Mouse (Mus musculus) midbrain, embryonic 11.5 days (tissue): Measurements from ENCODE around the gene Rasgrf1. TPM values are rescaled to one million over a fixed set of nuclear protein-coding genes. Genes with fewer than 3 reads are reported as not detected.

ENCODE experiments used
- ATAC-seq: fragments of 200-750 bp; cut with Nextera tagmentation; 2 replicates; pipeline ENCODE4 v1.8.0; 2017; ENCODE audit warnings: moderate TSS enrichment, moderate library complexity; ENCODE audit not compliant: low FRiP score
- DNase-seq: peaks from one replicate; pipeline ENCODE4 v3.0.0; 2015; ENCODE audit warnings: low spot score; ENCODE audit errors: missing footprints
- H3K27ac ChIP-seq: fragments of 300-500 bp; sonication (generic); 2 replicates; pipeline ENCODE4 v1.5.1; 2014; ENCODE audit warnings: low read depth, low read length
- H3K27me3 ChIP-seq: fragments of 300-500 bp; sonication (generic); 2 replicates; pipeline ENCODE4 v1.6.1; 2014; ENCODE audit warnings: mild to moderate bottlenecking, low read length, moderate library complexity, mixed read lengths; ENCODE audit not compliant: control insufficient read depth, insufficient read depth
- H3K36me3 ChIP-seq: fragments of 300-500 bp; sonication (generic); 2 replicates; pipeline ENCODE4 v1.6.1; 2014; ENCODE audit warnings: mild to moderate bottlenecking, low read length, moderate library complexity, mixed read lengths; ENCODE audit not compliant: control insufficient read depth, insufficient read depth
- H3K4me1 ChIP-seq: fragments of 300-500 bp; sonication (generic); 2 replicates; pipeline ENCODE4 v1.6.1; 2014; ENCODE audit warnings: low read length; ENCODE audit not compliant: control insufficient read depth, insufficient read depth
- H3K4me2 ChIP-seq: fragments of 300-500 bp; sonication (generic); 2 replicates; pipeline ENCODE4 v1.6.1; 2014; ENCODE audit warnings: mild to moderate bottlenecking, moderate library complexity
- H3K4me3 ChIP-seq: fragments of 300-500 bp; sonication (generic); 2 replicates; pipeline ENCODE4 v1.5.1; 2014; ENCODE audit warnings: low read depth, low read length
- H3K9ac ChIP-seq: fragments of 300-500 bp; sonication (generic); 2 replicates; pipeline ENCODE4 v1.6.1; 2014; ENCODE audit warnings: low read length
- H3K9me3 ChIP-seq: fragments of 300-500 bp; sonication (generic); 2 replicates; pipeline ENCODE4 v1.6.1; 2016; ENCODE audit warnings: low read length; ENCODE audit not compliant: control insufficient read depth
- whole genome bisulfite sequencing: fragments of 180-500 bp; shearing (Covaris S2); extraction: QIAGEN DNeasy Blood & Tissue Kit; methylation state at CpG from one replicate; pipeline ENCODE4 v1.1.7; 2014; 5-methylcytosine and 5-hydroxymethylcytosine counted together
- polyA plus RNA-seq: library from polyadenylated mRNA; unstranded; fragments of >200 nt; fragmentation: Nextera tagmentation; extraction: Ambion mirVana; gene quantifications from 2 replicates; pipeline ENCODE4 v1.2.1, GENCODE M21; 2014

The Rasgrf1 gene
- polyA plus RNA-seq, 1 experiment from 2014 or later = 0.18 TPM

GRCm38 (mm10) chr9:89913135-89913534 is 3.4 kb downstream of the Rasgrf1 start:
- ATAC-seq (no peak), DNase-seq (no peak)
- Histone ChIP-seq H3K36me3 (no peaks in the 10 kb centered on the region), H3K4me1 (peaks cover 11% of the 10 kb centered on the region), H3K9ac (no peak overlapping the region), H3K27me3 (peaks cover 49% of the 10 kb centered on the region), H3K4me3 (no peak overlapping the region), H3K9me3 (no peaks in the 10 kb centered on the region), H3K4me2 (no peak overlapping the region), H3K27ac (no peak overlapping the region)
- WGBS = 75% methylated on average over 4 of the region's 4 CpGs

- Histone ChIP-seq H3K4me1 (no peaks in the 10 kb centered on the region), H3K9ac (no peak overlapping the region), H3K36me3 (no peaks in the 10 kb centered on the region), H3K4me2 (no peak overlapping the region), H3K27me3 (peaks cover 16% of the 10 kb centered on the region), H3K9me3 (no peaks in the 10 kb centered on the region), H3K4me3 (no peak overlapping the region), H3K27ac (no peak overlapping the region)
- no peak for DNase-seq
- no peak for ATAC-seq
- 91% methylated on average over 7 of the region's 7 CpGs for WGBS
Observed at GRCm38 (mm10) chr9:89916471-89916870, 6.8 kb downstream of the Rasgrf1 start.

- no peak for ATAC-seq
- Histone ChIP-seq H3K9me3 (no peaks in the 10 kb centered on the region), H3K27me3 (peaks cover 6% of the 10 kb centered on the region), H3K36me3 (no peaks in the 10 kb centered on the region), H3K4me2 (no peak overlapping the region), H3K4me1 (no peaks in the 10 kb centered on the region), H3K27ac (no peak overlapping the region), H3K4me3 (no peak overlapping the region), H3K9ac (no peak overlapping the region)
- no peak for DNase-seq
- 88% methylated on average over 1 of the region's 1 CpGs for WGBS
Observed at GRCm38 (mm10) chr9:89917431-89917830, 7.7 kb downstream of the Rasgrf1 start.

GRCm38 (mm10) chr9:89918832-89919231 is 9.1 kb downstream of the Rasgrf1 start:
- DNase-seq = no peak
- Histone ChIP-seq H3K4me1 (no peaks in the 10 kb centered on the region), H3K9me3 (no peaks in the 10 kb centered on the region), H3K4me3 (no peak overlapping the region), H3K27ac (no peak overlapping the region), H3K27me3 (no peaks in the 10 kb centered on the region), H3K36me3 (no peaks in the 10 kb centered on the region), H3K9ac (no peak overlapping the region), H3K4me2 (no peak overlapping the region)
- 85% methylated on average over 5 of the region's 5 CpGs for WGBS
- ATAC-seq = no peak

GRCm38 (mm10) chr9:89921121-89921520 is 11.4 kb downstream of the Rasgrf1 start:
- Histone ChIP-seq H3K9ac (no peak overlapping the region), H3K9me3 (no peaks in the 10 kb centered on the region), H3K4me1 (no peaks in the 10 kb centered on the region), H3K4me3 (no peak overlapping the region), H3K27me3 (no peaks in the 10 kb centered on the region), H3K27ac (no peak overlapping the region), H3K36me3 (no peaks in the 10 kb centered on the region), H3K4me2 (no peak overlapping the region)
- ATAC-seq (no peak), DNase-seq (no peak)
- 80% methylated on average over 9 of the region's 9 CpGs for WGBS

- H3K27me3 ChIP-seq = no peaks in the 10 kb centered on the region
- no peak overlapping the region for H3K4me2 ChIP-seq
- H3K4me3 ChIP-seq = no peak overlapping the region
- DNase-seq = no peak
- H3K9ac ChIP-seq = no peak overlapping the region
- H3K9me3 ChIP-seq = no peaks in the 10 kb centered on the region; the same call in 1 of the 2 replicates
- H3K36me3 ChIP-seq = no peaks in the 10 kb centered on the region
- no peaks in the 10 kb centered on the region for H3K4me1 ChIP-seq
- H3K27ac ChIP-seq = no peak overlapping the region
- ATAC-seq = no peak
- WGBS = 92% methylated on average over 1 of the region's 1 CpGs
Observed at GRCm38 (mm10) chr9:89922666-89923065, 13.0 kb downstream of the Rasgrf1 start.

- WGBS = 96% methylated on average over 1 of the region's 1 CpGs
- no peaks in the 10 kb centered on the region for H3K4me1 ChIP-seq
- H3K27ac ChIP-seq = no peak overlapping the region
- no peaks in the 10 kb centered on the region for H3K27me3 ChIP-seq
- no peak overlapping the region for H3K4me3 ChIP-seq
- H3K4me2 ChIP-seq = no peak overlapping the region
- H3K36me3 ChIP-seq = no peaks in the 10 kb centered on the region
- no peaks in the 10 kb centered on the region; the same call in 1 of the 2 replicates for H3K9me3 ChIP-seq
- DNase-seq (no peak), ATAC-seq (no peak)
- no peak overlapping the region for H3K9ac ChIP-seq
Observed at GRCm38 (mm10) chr9:89924836-89925235, 15.1 kb downstream of the Rasgrf1 start.

- H3K9me3 ChIP-seq = no peaks in the 10 kb centered on the region; the same call in 1 of the 2 replicates
- no peaks in the 10 kb centered on the region for H3K27me3 ChIP-seq
- H3K4me1 ChIP-seq = no peaks in the 10 kb centered on the region
- DNase-seq (no peak), ATAC-seq (no peak)
- H3K4me3 ChIP-seq = no peak overlapping the region
- no peak overlapping the region for H3K27ac ChIP-seq
- no peak overlapping the region for H3K4me2 ChIP-seq
- H3K9ac ChIP-seq = no peak overlapping the region
- H3K36me3 ChIP-seq = no peaks in the 10 kb centered on the region
Observed at GRCm38 (mm10) chr9:89928497-89928896, 18.8 kb downstream of the Rasgrf1 start.

- WGBS = 76% methylated on average over 1 of the region's 1 CpGs
- Histone ChIP-seq H3K36me3 (no peaks in the 10 kb centered on the region), H3K27me3 (no peaks in the 10 kb centered on the region), H3K4me1 (no peaks in the 10 kb centered on the region), H3K9ac (no peak overlapping the region), H3K9me3 (no peaks in the 10 kb centered on the region), H3K4me2 (no peak overlapping the region), H3K27ac (no peak overlapping the region), H3K4me3 (no peak overlapping the region)
- ATAC-seq = no peak
- no peak for DNase-seq
Observed at GRCm38 (mm10) chr9:89940428-89940827, 30.7 kb downstream of the Rasgrf1 start.

GRCm38 (mm10) chr9:89946830-89947229 is 37.1 kb downstream of the Rasgrf1 start:
- no peak overlapping the region for H3K4me2 ChIP-seq
- ATAC-seq = no peak

More at GRCm38 (mm10) chr9:89946830-89947229, 37.1 kb downstream of the Rasgrf1 start:
- H3K4me1 ChIP-seq = no peaks in the 10 kb centered on the region
- DNase-seq = no peak
- no peak overlapping the region for H3K27ac ChIP-seq
- no peak overlapping the region for H3K9ac ChIP-seq
- no peaks in the 10 kb centered on the region for H3K27me3 ChIP-seq
- H3K9me3 ChIP-seq = no peaks in the 10 kb centered on the region
- no peak overlapping the region for H3K4me3 ChIP-seq
- H3K36me3 ChIP-seq = no peaks in the 10 kb centered on the region
- 90% methylated on average over 9 of the region's 9 CpGs for WGBS
